Mouse (Mus musculus) thymus, adult 2 months (tissue): ENCODE measurements at regions not wholly inside any gene's neighbourhood (a gene's known extent, or its start where the extent isn't known, plus 50 kb on each side); places are given as distances from the start of the nearest gene placed in this dataset.

Experiments
- CTCF ChIP-seq: fragments of 200-500 bp; IDR thresholded peaks from 2 replicates; pipeline ENCODE4 v1.5.1; 2012; ENCODE audit warnings: mild to moderate bottlenecking, control low read depth, low read length, moderate library complexity, borderline replicate concordance; ENCODE audit not compliant: control insufficient read depth, poor library complexity, insufficient read depth; ENCODE audit errors: extremely low read depth
- POLR2A ChIP-seq: fragments of 200-500 bp; IDR thresholded peaks from 2 replicates; pipeline ENCODE4 v1.6.1; 2012; ENCODE audit warnings: mild to moderate bottlenecking, low read length, control low read depth, moderate library complexity; ENCODE audit not compliant: control insufficient read depth, poor library complexity, insufficient read depth; ENCODE audit errors: extremely low read depth

GRCm38 (mm10) chr7:136120930-136121329 lies 404.8 kb upstream of the Mki67 start:
- TF ChIP-seq CTCF: no peak
- no peak for TF ChIP-seq POLR2A
